In genomic region chr8:125067596-125067960, GRCm38 (mm10) we compare ENCODE assay signal across 8 mouse cellular contexts. TPM values are rescaled to one million over a fixed set of nuclear protein-coding genes. Genes with fewer than 3 reads are reported as not detected.
DNase-seq lines count a peak whose midpoint lies in the region; ATAC-seq lines count a peak whose summit lies in the region.

No protein-coding gene starts in this region.

- H3K9ac ChIP-seq in intestine, embryonic 16.5 days (ENCODE audit: low read depth, low read length) = no peak overlapping the region
- no peak overlapping the region for H3K9ac ChIP-seq in liver, embryonic 13.5 days

- H3K9me3 ChIP-seq in intestine, embryonic 16.5 days (ENCODE audit: control insufficient read depth, low read length) = no peaks in the 10 kb centered on the region
- no peaks in the 10 kb centered on the region for H3K9me3 ChIP-seq in liver, embryonic 13.5 days (replicated peaks)

- WGBS in intestine, embryonic 16.5 days = 71% methylated on average over 9 of the region's 9 CpGs
- 26% methylated on average over 9 of the region's 9 CpGs for WGBS in liver, embryonic 13.5 days (ENCODE audit: insufficient replicate concordance)

- H3K4me1 ChIP-seq in intestine, embryonic 16.5 days (ENCODE audit: control insufficient read depth, insufficient read depth, low read length) = no peaks in the 10 kb centered on the region
- H3K4me1 ChIP-seq in liver, embryonic 13.5 days (replicated peaks) = 0 out of 2 replicates have a peak, but pooled peaks cover 2% of the 10 kb centered on the region

- peak overlapping the region; percentile 75 for H3K27ac ChIP-seq in intestine, embryonic 16.5 days (ENCODE audit: low read length)
- H3K27ac ChIP-seq in liver, embryonic 13.5 days = 0 out of 2 replicates have a peak overlapping the region, but pooled peaks have one; percentile 3

- no peak overlapping the region for H3K4me3 ChIP-seq in intestine, embryonic 16.5 days (ENCODE audit: low read length)
- H3K4me3 ChIP-seq in liver, embryonic 13.5 days (replicated peaks) = no peak overlapping the region

- ATAC-seq in intestine, embryonic 16.5 days = peak; percentile 40; the same call in 1 of the 2 replicates
- ATAC-seq in liver, embryonic 13.5 days (ENCODE audit: low read depth) = peak; percentile 50; the same call in 1 of the 2 replicates

- H3K4me2 ChIP-seq in intestine, embryonic 16.5 days (ENCODE audit: low read depth, low read length) = no peak overlapping the region
- H3K4me2 ChIP-seq in liver, embryonic 13.5 days = peak overlapping the region; percentile 28; the same call in 1 of the 2 replicates

- H3K27me3 ChIP-seq in intestine, embryonic 16.5 days (replicated peaks; ENCODE audit: control insufficient read depth, insufficient read depth, low read length) = no peaks in the 10 kb centered on the region
- H3K27me3 ChIP-seq in liver, embryonic 13.5 days = no peaks in the 10 kb centered on the region

- DNase-seq in spleen, adult 12 weeks (ENCODE audit: low spot score) = peak; percentile 17
- no peak for DNase-seq in spleen, postnatal 14 days (ENCODE audit: low spot score in 2 of 2)
- DNase-seq in heart, adult 8-10 months (ENCODE audit: low spot score) = peak; percentile 68
- no peak for DNase-seq in liver, embryonic 13.5 days
- DNase-seq in naive thymus-derived CD4-positive, alpha-beta T cell, adult 2 months (ENCODE audit: low read depth) = peak; percentile 90
- no peak for DNase-seq in urinary bladder, postnatal 25 days (ENCODE audit: low spot score)
- no peak for DNase-seq in Muller cell, postnatal 12 days (ENCODE audit: inconsistent ontology term)

- H3K36me3 ChIP-seq in intestine, embryonic 16.5 days (ENCODE audit: control insufficient read depth, insufficient read depth, low read length) = no peaks in the 10 kb centered on the region
- H3K36me3 ChIP-seq in liver, embryonic 13.5 days = no peaks in the 10 kb centered on the region

RNA-seq across cellular contexts. Expression of gene Disc1, which starts 13.6 kb away (rescaled TPM):
- 1 to 10 TPM in 2 of 4 experiments, under 1 TPM in 2; 0.87 to 1.8 (median 1.2) TPM for total RNA-seq in heart, adult 8-10 months (2022)
- 1.5 and 1.7 TPM in 2 replicates for polyA plus RNA-seq in intestine, embryonic 16.5 days (2015; fragmentation: Nextera tagmentation; extraction: Ambion mirVana)
- polyA plus RNA-seq in liver, embryonic 13.5 days (2015; fragmentation: Nextera tagmentation; extraction: Ambion mirVana) = 0.25 and 0.33 TPM in 2 replicates

RNA-seq across cellular contexts. Expression of gene Tsnax, which starts 54.8 kb away (rescaled TPM):
- total RNA-seq in heart, adult 8-10 months (2022) = 10 to 100 TPM; 67.0 to 79.3 (median 73.4) TPM
- polyA plus RNA-seq in intestine, embryonic 16.5 days (2015; fragmentation: Nextera tagmentation; extraction: Ambion mirVana) = 98.2 and 106 TPM in 2 replicates
- polyA plus RNA-seq in liver, embryonic 13.5 days (2015; fragmentation: Nextera tagmentation; extraction: Ambion mirVana) = 53.0 and 59.6 TPM in 2 replicates

Comparison
In these comparisons a context has a peak if more than half of its experiments do, and no peak if none do; other contexts are left out.
1. DNase-seq: peak in spleen, adult 12 weeks (single experiment), heart, adult 8-10 months (single experiment) and naive thymus-derived CD4-positive, alpha-beta T cell, adult 2 months (single experiment); none in spleen, postnatal 14 days (0 of 2), liver, embryonic 13.5 days (single experiment), urinary bladder, postnatal 25 days (single experiment) and Muller cell, postnatal 12 days (single experiment).